Mouse (Mus musculus): ENCODE data around the gene Slc35f3.

GRCm38 (mm10) chr8:126338864-126339263, 40.5 kb downstream of the Slc35f3 start:
- TF ChIP-seq CTCF (IDR thresholded peaks at IDR 0.05; ENCODE audit: insufficient read depth, low read length) (no peak), POLR2A (IDR thresholded peaks at IDR 0.05; ENCODE audit: borderline replicate concordance, extremely low read depth, low read depth, low read length) (no peak)
